Mouse (Mus musculus): Measurements from ENCODE around the gene Dus3l. TPM values are rescaled to one million over a fixed set of nuclear protein-coding genes. Genes with fewer than 3 reads are reported as not detected.

Dus3l gene
- total and polyA plus RNA-seq, 2 experiments from 2014 or later: 93.8 to 103 TPM

- H3K4me2 ChIP-seq (ENCODE audit: low read depth, low read length, poor library complexity, severe bottlenecking): no peak overlapping the region
- no peaks in the 10 kb centered on the region for H3K27me3 ChIP-seq (ENCODE audit: insufficient read depth, low read length)
- no peaks in the 10 kb centered on the region for H3K36me3 ChIP-seq (ENCODE audit: insufficient read depth, low read length)
- peaks cover 10% of the 10 kb centered on the region for H3K4me1 ChIP-seq (ENCODE audit: insufficient read depth, low read length)
- no peak overlapping the region for H3K4me3 ChIP-seq (ENCODE audit: low read depth, low read length)
- TF ChIP-seq CTCF (IDR thresholded peaks at IDR 0.05): no peak
- DNase-seq (ENCODE audit: low spot score) (peak; percentile 95), ATAC-seq (ENCODE audit: low FRiP score) (peak; percentile 47)
- H3K9me3 ChIP-seq (ENCODE audit: low read length): no peaks in the 10 kb centered on the region
- 0 out of 2 replicates have a peak overlapping the region, but pooled peaks have one; percentile 43 for H3K27ac ChIP-seq (ENCODE audit: low read depth, low read length)
- H3K9ac ChIP-seq (replicated peaks; ENCODE audit: low read length, poor library complexity, severe bottlenecking): no peak overlapping the region
- WGBS: 7% methylated on average over 3 of the region's 3 CpGs
Measured at GRCm38 (mm10) chr17:56810245-56810644, 45.7 kb downstream of the Dus3l start.

- WGBS: 5% methylated on average over 24 of the region's 24 CpGs
- no peak overlapping the region for H3K4me3 ChIP-seq (ENCODE audit: low read depth, low read length)
- peak overlapping the region; percentile 71 for H3K27ac ChIP-seq (ENCODE audit: low read depth, low read length)
- H3K4me2 ChIP-seq (ENCODE audit: low read depth, low read length, poor library complexity, severe bottlenecking): peak overlapping the region; percentile 26
- ATAC-seq (ENCODE audit: low FRiP score) (peak; percentile 80), DNase-seq (ENCODE audit: low spot score) (peak; percentile 92)
- H3K36me3 ChIP-seq (ENCODE audit: insufficient read depth, low read length): no peaks in the 10 kb centered on the region
- no peaks in the 10 kb centered on the region for H3K27me3 ChIP-seq (ENCODE audit: insufficient read depth, low read length)
- no peak for TF ChIP-seq CTCF (IDR thresholded peaks at IDR 0.05)
- peaks cover 11% of the 10 kb centered on the region for H3K4me1 ChIP-seq (ENCODE audit: insufficient read depth, low read length)
- H3K9me3 ChIP-seq (ENCODE audit: low read length): no peaks in the 10 kb centered on the region
- no peak overlapping the region; the same call in 1 of the 2 replicates for H3K9ac ChIP-seq (replicated peaks; ENCODE audit: low read length, poor library complexity, severe bottlenecking)
Measured at GRCm38 (mm10) chr17:56814316-56815056, 49.9 kb downstream of the Dus3l start.

DNA sequence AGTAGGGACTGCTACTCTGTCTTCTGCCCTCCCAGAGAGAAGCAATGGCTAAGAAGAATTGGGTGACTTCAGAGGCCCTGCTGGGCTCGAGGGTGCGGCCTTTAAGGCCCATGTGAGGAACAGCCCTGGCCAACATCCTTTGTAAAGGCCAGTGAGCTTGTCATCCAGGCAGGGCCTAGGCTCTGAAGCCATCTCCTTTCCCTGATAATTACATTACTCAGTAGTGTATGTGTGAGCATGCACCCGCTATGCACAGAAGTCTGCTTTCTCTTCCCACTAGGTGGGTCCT is 50.4 kb downstream of the Dus3l start:
- Histone ChIP-seq H3K36me3 (ENCODE audit: insufficient read depth, low read length) (no peaks in the 10 kb centered on the region), H3K4me2 (ENCODE audit: low read depth, low read length, poor library complexity, severe bottlenecking) (no peak overlapping the region), H3K9me3 (ENCODE audit: low read length) (no peaks in the 10 kb centered on the region), H3K27me3 (ENCODE audit: insufficient read depth, low read length) (no peaks in the 10 kb centered on the region), H3K4me3 (ENCODE audit: low read depth, low read length) (no peak overlapping the region), H3K27ac (ENCODE audit: low read depth, low read length) (peak overlapping the region; percentile 71), H3K9ac (replicated peaks; ENCODE audit: low read length, poor library complexity, severe bottlenecking) (no peak overlapping the region; the same call in 1 of the 2 replicates), H3K4me1 (ENCODE audit: insufficient read depth, low read length) (peaks cover 11% of the 10 kb centered on the region)
- ATAC-seq (ENCODE audit: low FRiP score) (no peak), DNase-seq (ENCODE audit: low spot score) (no peak)
- TF ChIP-seq CTCF (IDR thresholded peaks at IDR 0.05): no peak
- WGBS: 44% methylated on average over 3 of the region's 3 CpGs

- Histone ChIP-seq H3K9me3 (ENCODE audit: low read length) (no peaks in the 10 kb centered on the region), H3K4me1 (ENCODE audit: insufficient read depth, low read length) (peaks cover 8% of the 10 kb centered on the region), H3K27ac (ENCODE audit: low read depth, low read length) (no peak overlapping the region), H3K27me3 (ENCODE audit: insufficient read depth, low read length) (no peaks in the 10 kb centered on the region), H3K4me2 (ENCODE audit: low read depth, low read length, poor library complexity, severe bottlenecking) (no peak overlapping the region), H3K36me3 (ENCODE audit: insufficient read depth, low read length) (no peaks in the 10 kb centered on the region), H3K9ac (replicated peaks; ENCODE audit: low read length, poor library complexity, severe bottlenecking) (no peak overlapping the region), H3K4me3 (ENCODE audit: low read depth, low read length) (no peak overlapping the region)
- no peak for TF ChIP-seq CTCF (IDR thresholded peaks at IDR 0.05)
- ATAC-seq (ENCODE audit: low FRiP score) (no peak), DNase-seq (ENCODE audit: low spot score) (peak; percentile 47)
- 48% methylated on average over 11 of the region's 11 CpGs for WGBS
Measured at GRCm38 (mm10) chr17:56818067-56818636, 53.6 kb downstream of the Dus3l start.

GRCm38 (mm10) chr17:56819032-56819545 is 54.5 kb downstream of the Dus3l start:
- no peak overlapping the region for H3K4me2 ChIP-seq (ENCODE audit: low read depth, low read length, poor library complexity, severe bottlenecking)
- DNase-seq (ENCODE audit: low spot score) (peak; percentile 13), ATAC-seq (ENCODE audit: low FRiP score) (no peak)
- no peaks in the 10 kb centered on the region for H3K36me3 ChIP-seq (ENCODE audit: insufficient read depth, low read length)
- no peak overlapping the region for H3K4me3 ChIP-seq (ENCODE audit: low read depth, low read length)
- H3K9me3 ChIP-seq (ENCODE audit: low read length): no peaks in the 10 kb centered on the region
- WGBS: 66% methylated on average over 6 of the region's 6 CpGs
- no peak overlapping the region for H3K27ac ChIP-seq (ENCODE audit: low read depth, low read length)
- no peak for TF ChIP-seq CTCF (IDR thresholded peaks at IDR 0.05)
- H3K4me1 ChIP-seq (ENCODE audit: insufficient read depth, low read length): peaks cover 8% of the 10 kb centered on the region
- H3K9ac ChIP-seq (replicated peaks; ENCODE audit: low read length, poor library complexity, severe bottlenecking): no peak overlapping the region
- no peaks in the 10 kb centered on the region for H3K27me3 ChIP-seq (ENCODE audit: insufficient read depth, low read length)

Other genes with a start within 250 kb of the Dus3l start
- 0.22 TPM in 1 of 2 replicates, not detected in the other for gene Gm20219, start 210.4 kb upstream of the Dus3l start, total RNA-seq (2014; rRNA removed)
- gene Gm20219, start 210.4 kb upstream of the Dus3l start, polyA plus RNA-seq (2015; fragmentation: Nextera tagmentation; extraction: Ambion mirVana): 0.26 and 0.56 TPM in 2 replicates
- 30.7 and 45.2 TPM in 2 replicates for gene Safb2, start 180.2 kb upstream of the Dus3l start, total RNA-seq (2014; rRNA removed)
- gene Safb2, start 180.2 kb upstream of the Dus3l start, polyA plus RNA-seq (2015; fragmentation: Nextera tagmentation; extraction: Ambion mirVana): 42.1 and 48.9 TPM in 2 replicates
- gene Safb, start 179.9 kb upstream of the Dus3l start, total RNA-seq (2014; rRNA removed): 56.1 and 56.4 TPM in 2 replicates
- gene Safb, start 179.9 kb upstream of the Dus3l start, polyA plus RNA-seq (2015; fragmentation: Nextera tagmentation; extraction: Ambion mirVana): 79.1 and 95.9 TPM in 2 replicates
- 58.2 and 72.8 TPM in 2 replicates for gene 2410015M20Rik, start 155.0 kb upstream of the Dus3l start, total RNA-seq (2014; rRNA removed)
- 196 and 197 TPM in 2 replicates for gene 2410015M20Rik, start 155.0 kb upstream of the Dus3l start, polyA plus RNA-seq (2015; fragmentation: Nextera tagmentation; extraction: Ambion mirVana)
- gene Rpl36, start 151.3 kb upstream of the Dus3l start, total RNA-seq (2014; rRNA removed): 606 and 1,008 TPM in 2 replicates
- 1,065 and 1,089 TPM in 2 replicates for gene Rpl36, start 151.3 kb upstream of the Dus3l start, polyA plus RNA-seq (2015; fragmentation: Nextera tagmentation; extraction: Ambion mirVana)
- gene Lonp1, start 137.9 kb upstream of the Dus3l start, total RNA-seq (2014; rRNA removed): 68.1 and 69.5 TPM in 2 replicates
- gene Lonp1, start 137.9 kb upstream of the Dus3l start, polyA plus RNA-seq (2015; fragmentation: Nextera tagmentation; extraction: Ambion mirVana): 40.1 and 40.2 TPM in 2 replicates
- gene Catsperd, start 136.6 kb upstream of the Dus3l start, total RNA-seq (2014; rRNA removed): 0.99 and 3.0 TPM in 2 replicates
- gene Catsperd, start 136.6 kb upstream of the Dus3l start, polyA plus RNA-seq (2015; fragmentation: Nextera tagmentation; extraction: Ambion mirVana): 1.5 TPM in 2 replicates
- gene Ranbp3, start 91.5 kb upstream of the Dus3l start, total RNA-seq (2014; rRNA removed): 114 and 136 TPM in 2 replicates
- gene Ranbp3, start 91.5 kb upstream of the Dus3l start, polyA plus RNA-seq (2015; fragmentation: Nextera tagmentation; extraction: Ambion mirVana): 96.0 and 98.9 TPM in 2 replicates
- 335 and 480 TPM in 2 replicates for gene Ndufa11, start 47.0 kb upstream of the Dus3l start, total RNA-seq (2014; rRNA removed)
- 630 and 676 TPM in 2 replicates for gene Ndufa11, start 47.0 kb upstream of the Dus3l start, polyA plus RNA-seq (2015; fragmentation: Nextera tagmentation; extraction: Ambion mirVana)
- gene Vmac, start 46.7 kb upstream of the Dus3l start, total RNA-seq (2014; rRNA removed): 32.3 and 36.9 TPM in 2 replicates
- gene Vmac, start 46.7 kb upstream of the Dus3l start, polyA plus RNA-seq (2015; fragmentation: Nextera tagmentation; extraction: Ambion mirVana): 19.2 and 19.8 TPM in 2 replicates
- gene Nrtn, start 7.2 kb upstream of the Dus3l start, total RNA-seq (2014; rRNA removed): 12.5 and 13.4 TPM in 2 replicates
- gene Nrtn, start 7.2 kb upstream of the Dus3l start, polyA plus RNA-seq (2015; fragmentation: Nextera tagmentation; extraction: Ambion mirVana): 7.4 and 8.0 TPM in 2 replicates
- 0.44 and 1.3 TPM in 2 replicates for gene Prr22, start 5.5 kb downstream of the Dus3l start, total RNA-seq (2014; rRNA removed)
- gene Prr22, start 5.5 kb downstream of the Dus3l start, polyA plus RNA-seq (2015; fragmentation: Nextera tagmentation; extraction: Ambion mirVana): 0.61 and 1.1 TPM in 2 replicates
- 5.1 and 5.7 TPM in 2 replicates for gene Rfx2, start 66.3 kb downstream of the Dus3l start, total RNA-seq (2014; rRNA removed)
- gene Rfx2, start 66.3 kb downstream of the Dus3l start, polyA plus RNA-seq (2015; fragmentation: Nextera tagmentation; extraction: Ambion mirVana): 2.3 and 3.0 TPM in 2 replicates
- gene Acsbg2, start 109.7 kb downstream of the Dus3l start, total RNA-seq (2014; rRNA removed): 0.11 TPM in 1 of 2 replicates, not detected in the other
- not detected in 2 replicates for gene Acsbg2, start 109.7 kb downstream of the Dus3l start, polyA plus RNA-seq (2015; fragmentation: Nextera tagmentation; extraction: Ambion mirVana)
- not detected in 2 replicates for gene 1700061G19Rik, start 110.7 kb downstream of the Dus3l start, total RNA-seq (2014; rRNA removed)
- 0.45 and 0.72 TPM in 2 replicates for gene 1700061G19Rik, start 110.7 kb downstream of the Dus3l start, polyA plus RNA-seq (2015; fragmentation: Nextera tagmentation; extraction: Ambion mirVana)
- 136 and 145 TPM in 2 replicates for gene Mllt1, start 170.7 kb downstream of the Dus3l start, total RNA-seq (2014; rRNA removed)
- 60.2 and 63.5 TPM in 2 replicates for gene Mllt1, start 170.7 kb downstream of the Dus3l start, polyA plus RNA-seq (2015; fragmentation: Nextera tagmentation; extraction: Ambion mirVana)
- gene Acer1, start 217.4 kb downstream of the Dus3l start, total RNA-seq (2014; rRNA removed): not detected in 2 replicates
- not detected in 2 replicates for gene Acer1, start 217.4 kb downstream of the Dus3l start, polyA plus RNA-seq (2015; fragmentation: Nextera tagmentation; extraction: Ambion mirVana)
- 126 and 139 TPM in 2 replicates for gene Clpp, start 225.5 kb downstream of the Dus3l start, total RNA-seq (2014; rRNA removed)
- 158 and 170 TPM in 2 replicates for gene Clpp, start 225.5 kb downstream of the Dus3l start, polyA plus RNA-seq (2015; fragmentation: Nextera tagmentation; extraction: Ambion mirVana)
- gene Alkbh7, start 232.6 kb downstream of the Dus3l start, total RNA-seq (2014; rRNA removed): 44.3 and 64.8 TPM in 2 replicates
- gene Alkbh7, start 232.6 kb downstream of the Dus3l start, polyA plus RNA-seq (2015; fragmentation: Nextera tagmentation; extraction: Ambion mirVana): 75.5 and 75.8 TPM in 2 replicates
- gene Pspn, start 235.3 kb downstream of the Dus3l start, total RNA-seq (2014; rRNA removed): not detected in 2 replicates
- gene Pspn, start 235.3 kb downstream of the Dus3l start, polyA plus RNA-seq (2015; fragmentation: Nextera tagmentation; extraction: Ambion mirVana): 0.37 and 0.54 TPM in 2 replicates
- gene Gtf2f1, start 246.5 kb downstream of the Dus3l start, total RNA-seq (2014; rRNA removed): 37.8 and 47.8 TPM in 2 replicates
- 66.4 and 67.5 TPM in 2 replicates for gene Gtf2f1, start 246.5 kb downstream of the Dus3l start, polyA plus RNA-seq (2015; fragmentation: Nextera tagmentation; extraction: Ambion mirVana)
- gene Gm17949, start 246.7 kb downstream of the Dus3l start, total RNA-seq (2014; rRNA removed): 0.22 TPM in 1 of 2 replicates, not detected in the other
- 0.38 TPM in 2 replicates for gene Gm17949, start 246.7 kb downstream of the Dus3l start, polyA plus RNA-seq (2015; fragmentation: Nextera tagmentation; extraction: Ambion mirVana)